Mouse (Mus musculus): ENCODE measurements around the gene Plscr3.

Plscr3 gene

GRCm38 (mm10) chr11:69900471-69901405 is 54.6 kb downstream of the Plscr3 start, which contains the start of the genes 2810408A11Rik and Neurl4:
Gene 2810408A11Rik, minus strand, starts transcription at chr11:69900987.
Gene Neurl4, plus strand, starts transcription at chr11:69901072.
- peak; percentile 83 for DNase-seq

GRCm38 (mm10) chr11:69901406-69901846 is 55.2 kb downstream of the Plscr3 start:
- DNase-seq = peak; percentile 96

Data from right cerebral cortex, postnatal 14 days (tissue).